Comparison of ENCODE assay signal across 18 mouse cellular contexts in genomic region chr5:97289401-97290165, GRCm38 (mm10).
DNase-seq lines count a peak whose midpoint lies in the region; ATAC-seq and TF ChIP-seq lines count a peak whose summit lies in the region.
"Had no signal": no experiment of that assay in that cellular context is flagged by ENCODE, and none has a peak within 500 bp of the region (broad histone marks: within the 10 kb centered on the region; RNA-seq: fewer than 3 reads in every experiment).

No protein-coding gene starts in this region.

- WGBS in forebrain, postnatal 0 days, result 15% methylated on average over 8 of the region's 8 CpGs
- 75% methylated on average over 8 of the region's 8 CpGs for WGBS in heart, embryonic 11.5 days (ENCODE audit: insufficient replicate concordance)

- no peak for TF ChIP-seq POLR2A in brain, embryonic 14.5 days (IDR thresholded peaks at IDR 0.05; ENCODE audit: borderline replicate concordance, extremely low read depth, insufficient read depth, insufficient read length, poor library complexity, severe bottlenecking)

- no peak for TF ChIP-seq CTCF in layer of hippocampus, adult 2 months (conservative IDR thresholded peaks at IDR 0.05)
- no peak for TF ChIP-seq CTCF in brain, embryonic 14.5 days (IDR thresholded peaks at IDR 0.05; ENCODE audit: borderline replicate concordance, extremely low read depth, insufficient read depth, insufficient read length)
- no peak for TF ChIP-seq CTCF in forebrain, postnatal 0 days (IDR thresholded peaks at IDR 0.05; ENCODE audit: low read depth)

- peak; percentile 17 to 62 for DNase-seq in layer of hippocampus, adult 2 months (ENCODE audit: low spot score in 2 of 2)
- no peak for DNase-seq in layer of hippocampus, adult 11-12 months (ENCODE audit: low spot score)
- peak; percentile 90 for DNase-seq in brain, embryonic 14.5 days (ENCODE audit: low read depth)
- DNase-seq in forebrain, postnatal 0 days, result peak; percentile 77
- peak; percentile 17 for DNase-seq in retina, embryonic 14.5 days (ENCODE audit: low spot score)
- no peak for DNase-seq in gastrocnemius, postnatal 14 days
- DNase-seq in spleen, postnatal 36 days (ENCODE audit: low spot score in 2 of 2), result no peak
- DNase-seq: cerebellum, adult 9-11 months; heart, postnatal 10 days; kidney, adult 18-20 months; kidney, postnatal 4 days; liver, postnatal 0 days; thymus, postnatal 14 days had no signal

- no peaks in the 10 kb centered on the region for H3K9me3 ChIP-seq in forebrain, postnatal 0 days (ENCODE audit: low read length)
- H3K9me3 ChIP-seq in heart, embryonic 11.5 days (replicated peaks; ENCODE audit: control insufficient read depth, low read length), result no peaks in the 10 kb centered on the region
- H3K9me3 ChIP-seq: embryonic facial prominence, embryonic 12.5 days; limb, embryonic 12.5 days had no signal

- peak; percentile 90 for ATAC-seq in forebrain, postnatal 0 days
- ATAC-seq in heart, embryonic 11.5 days (replicated peaks; ENCODE audit: insufficient number of reproducible peaks, low FRiP score, low TSS enrichment), result no peak
- ATAC-seq: activated CD4-positive, CD25-positive, alpha-beta regulatory T cell, adult 4 months; liver, postnatal 0 days had no signal

- intact Hi-C loops in gastrocnemius, postnatal 14 days (cut with DNase I; ENCODE audit: low total_unique reads), result no loop called here

- H3K36me3 ChIP-seq in forebrain, postnatal 0 days (ENCODE audit: insufficient read depth), result no peaks in the 10 kb centered on the region
- H3K36me3 ChIP-seq in heart, embryonic 11.5 days (ENCODE audit: control insufficient read depth, insufficient read depth, low read length), result no peaks in the 10 kb centered on the region
- H3K36me3 ChIP-seq: embryonic facial prominence, embryonic 12.5 days; limb, embryonic 12.5 days had no signal

- H3K9ac ChIP-seq in forebrain, postnatal 0 days, result no peak overlapping the region
- no peak overlapping the region for H3K9ac ChIP-seq in heart, embryonic 11.5 days (ENCODE audit: low read depth, low read length)
- H3K9ac ChIP-seq: embryonic facial prominence, embryonic 12.5 days; limb, embryonic 12.5 days; liver, postnatal 0 days had no signal

- no peak overlapping the region for H3K4me2 ChIP-seq in forebrain, postnatal 0 days (ENCODE audit: low read depth)
- no peak overlapping the region for H3K4me2 ChIP-seq in heart, embryonic 11.5 days
- H3K4me2 ChIP-seq: embryonic facial prominence, embryonic 12.5 days; limb, embryonic 12.5 days had no signal

- peak overlapping the region; percentile 77 for H3K27ac ChIP-seq in layer of hippocampus, adult 2 months
- peak overlapping the region; percentile 50; the same call in 1 of the 2 replicates for H3K27ac ChIP-seq in forebrain, postnatal 0 days (ENCODE audit: low read depth, low read length)
- no peak overlapping the region for H3K27ac ChIP-seq in heart, embryonic 11.5 days (ENCODE audit: low read depth, low read length)
- H3K27ac ChIP-seq: embryonic facial prominence, embryonic 12.5 days; limb, embryonic 12.5 days; macrophage had no signal

- H3K4me3 ChIP-seq in layer of hippocampus, adult 2 months, result no peak overlapping the region
- H3K4me3 ChIP-seq in forebrain, postnatal 0 days (ENCODE audit: low read depth, low read length), result no peak overlapping the region
- no peak overlapping the region for H3K4me3 ChIP-seq in heart, embryonic 11.5 days (ENCODE audit: low read depth, low read length)
- H3K4me3 ChIP-seq: embryonic facial prominence, embryonic 12.5 days; limb, embryonic 12.5 days had no signal

- H3K27me3 ChIP-seq in forebrain, postnatal 0 days (ENCODE audit: insufficient read depth, low read length), result no peaks in the 10 kb centered on the region
- no peaks in the 10 kb centered on the region for H3K27me3 ChIP-seq in heart, embryonic 11.5 days (ENCODE audit: control insufficient read depth, insufficient read depth, low read length)
- H3K27me3 ChIP-seq: embryonic facial prominence, embryonic 12.5 days; limb, embryonic 12.5 days had no signal

- H3K4me1 ChIP-seq in forebrain, postnatal 0 days (ENCODE audit: insufficient read depth), result peaks cover 4% of the 10 kb centered on the region; the same call in 1 of the 2 replicates
- H3K4me1 ChIP-seq in heart, embryonic 11.5 days (ENCODE audit: control insufficient read depth, insufficient read depth, low read length), result no peaks in the 10 kb centered on the region

Comparison
In these comparisons a context has a peak if more than half of its experiments do, and no peak if none do; other contexts are left out.
1. DNase-seq: peak in layer of hippocampus, adult 2 months (2 of 2), brain, embryonic 14.5 days (single experiment), forebrain, postnatal 0 days (single experiment) and retina, embryonic 14.5 days (single experiment); none in layer of hippocampus, adult 11-12 months (single experiment), gastrocnemius, postnatal 14 days (single experiment) and spleen, postnatal 36 days (0 of 2).